Mouse (Mus musculus): Measurements from ENCODE around the gene Clec2d.
"Not testable (repeated sequence)": the region's sequence is repeated elsewhere in the genome, so short reads cannot be mapped to it uniquely, and the experiment has no call there.

The Clec2d gene

GRCm38 (mm10) chr6:129186022-129186421 is 5.6 kb downstream of the Clec2d start:
- CTCF ChIA-PET = no interaction called here

GRCm38 (mm10) chr6:129186457-129187199 is 6.2 kb downstream of the Clec2d start:
- ChIA-PET CTCF (interaction anchor here in 1 of 4 experiments (0.5 kb wide), 1 partner anchor 115 kb away, joined by 3 read pairs; no protein-coding TSS in a partner anchor), POLR2A (no interaction called here)

More at GRCm38 (mm10) chr6:129186022-129186421, 5.6 kb downstream of the Clec2d start:
- POLR2A ChIA-PET = no interaction called here

GRCm38 (mm10) chr6:129187200-129187651 is 6.8 kb downstream of the Clec2d start:
- CTCF ChIA-PET = interaction anchor here in 1 of 4 experiments (0.5 kb wide), 1 partner anchor 115 kb away, joined by 3 read pairs; no protein-coding TSS in a partner anchor
- POLR2A ChIA-PET = no interaction called here

GRCm38 (mm10) chr6:129187816-129188215 is 7.4 kb downstream of the Clec2d start:
- POLR2A ChIA-PET, CTCF ChIA-PET: not testable (repeated sequence)

- CTCF ChIA-PET = no interaction called here
- POLR2A ChIA-PET = no interaction called here
Observed at GRCm38 (mm10) chr6:129193431-129193830, 13.0 kb downstream of the Clec2d start.

GRCm38 (mm10) chr6:129200066-129200465 is 19.7 kb downstream of the Clec2d start:
- CTCF ChIA-PET, POLR2A ChIA-PET: not testable (repeated sequence)

GRCm38 (mm10) chr6:129202306-129202705 is 21.9 kb downstream of the Clec2d start:
- ChIA-PET POLR2A (no interaction called here), CTCF (no interaction called here)

- POLR2A ChIA-PET = no interaction called here
Observed at GRCm38 (mm10) chr6:129204342-129204741, 23.9 kb downstream of the Clec2d start.

GRCm38 (mm10) chr6:129204838-129205237 is 24.4 kb downstream of the Clec2d start:
- CTCF ChIA-PET = interaction anchor here in 1 of 4 experiments (0.6 kb wide), 1 partner anchor 28 kb away, joined by 3 read pairs; no protein-coding TSS in a partner anchor

More at GRCm38 (mm10) chr6:129204342-129204741, 23.9 kb downstream of the Clec2d start:
- CTCF ChIA-PET = no interaction called here

GRCm38 (mm10) chr6:129208891-129209519 is 28.6 kb downstream of the Clec2d start:
- ChIA-PET CTCF (no interaction called here), POLR2A (no interaction called here)

More at GRCm38 (mm10) chr6:129204838-129205237, 24.4 kb downstream of the Clec2d start:
- POLR2A ChIA-PET = no interaction called here

- POLR2A ChIA-PET = no interaction called here
- CTCF ChIA-PET = no interaction called here
Observed at GRCm38 (mm10) chr6:129209785-129210446, 29.5 kb downstream of the Clec2d start.

- CTCF ChIA-PET = no interaction called here
Observed at GRCm38 (mm10) chr6:129210447-129210790, 30.0 kb downstream of the Clec2d start.

GRCm38 (mm10) chr6:129212421-129213195 is 32.2 kb downstream of the Clec2d start:
- CTCF ChIA-PET = no interaction called here
- POLR2A ChIA-PET = no interaction called here

More at GRCm38 (mm10) chr6:129210447-129210790, 30.0 kb downstream of the Clec2d start:
- POLR2A ChIA-PET = no interaction called here

GRCm38 (mm10) chr6:129213497-129213896 is 33.1 kb downstream of the Clec2d start:
- ChIA-PET POLR2A (no interaction called here), CTCF (no interaction called here)

GRCm38 (mm10) chr6:129214263-129214662 is 33.8 kb downstream of the Clec2d start:
- ChIA-PET POLR2A (no interaction called here), CTCF (no interaction called here)

GRCm38 (mm10) chr6:129215053-129215452 is 34.6 kb downstream of the Clec2d start:
- CTCF ChIA-PET = no interaction called here
- POLR2A ChIA-PET = no interaction called here

GRCm38 (mm10) chr6:129215886-129216637 is 35.6 kb downstream of the Clec2d start:
- ChIA-PET POLR2A (no interaction called here), CTCF (no interaction called here)

GRCm38 (mm10) chr6:129216721-129217230 is 36.4 kb downstream of the Clec2d start:
- ChIA-PET POLR2A (no interaction called here), CTCF (no interaction called here)

GRCm38 (mm10) chr6:129218191-129218696 is 37.8 kb downstream of the Clec2d start:
- CTCF ChIA-PET = no interaction called here
- POLR2A ChIA-PET = no interaction called here
